Mouse (Mus musculus) kidney, postnatal 14 days (tissue): ENCODE measurements around the gene Chga.

Source experiments
- DNase-seq: peaks from one replicate; pipeline ENCODE4 v3.0.0; 2022; ENCODE audit warnings: mixed read lengths

The Chga gene

DNA sequence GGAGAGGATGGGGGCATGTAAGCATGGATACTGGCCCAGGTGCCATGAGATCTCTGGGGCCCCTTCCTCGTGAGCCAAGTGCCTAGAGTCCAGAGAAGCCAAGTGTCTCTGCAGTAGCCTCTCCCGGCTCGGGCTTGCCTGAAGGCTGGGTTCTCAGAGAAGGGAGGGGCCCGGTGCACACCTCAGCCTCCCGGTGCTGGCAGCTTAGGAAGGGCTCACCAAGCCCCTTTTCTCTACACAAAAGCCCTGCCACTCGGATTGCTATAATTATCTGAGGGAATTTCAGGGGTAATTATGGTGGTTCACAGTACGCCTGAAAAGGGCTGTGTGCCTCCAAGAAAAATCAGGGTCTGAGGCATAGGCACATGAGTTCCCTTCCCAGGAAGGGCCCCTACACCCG, 47.1 kb downstream of the Chga start:
- no peak for DNase-seq

GRCm38 (mm10) chr12:102602255-102603041, 47.7 kb downstream of the Chga start:
- no peak for DNase-seq

GRCm38 (mm10) chr12:102605607-102606006, 50.8 kb downstream of the Chga start:
- no peak for DNase-seq

DNA sequence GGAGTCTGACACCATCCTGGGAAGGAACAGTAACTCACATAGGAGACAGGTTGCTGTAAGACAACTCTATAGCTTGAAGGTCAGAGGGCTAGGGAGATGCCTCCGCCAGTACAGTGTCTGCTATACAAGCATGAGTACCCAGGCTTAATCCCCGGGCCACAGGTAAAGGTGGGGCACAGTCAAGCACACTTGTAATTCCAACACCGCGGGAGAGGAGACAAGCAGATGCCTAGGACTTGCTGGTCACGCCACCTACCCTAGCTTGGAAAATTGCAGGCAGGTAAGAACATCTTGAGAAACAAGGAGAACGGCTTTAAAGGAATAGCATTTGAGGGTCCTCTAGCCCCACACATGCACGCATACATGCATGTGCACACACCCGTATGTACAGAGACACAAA, 52.3 kb downstream of the Chga start:
- DNase-seq, result no peak

DNA sequence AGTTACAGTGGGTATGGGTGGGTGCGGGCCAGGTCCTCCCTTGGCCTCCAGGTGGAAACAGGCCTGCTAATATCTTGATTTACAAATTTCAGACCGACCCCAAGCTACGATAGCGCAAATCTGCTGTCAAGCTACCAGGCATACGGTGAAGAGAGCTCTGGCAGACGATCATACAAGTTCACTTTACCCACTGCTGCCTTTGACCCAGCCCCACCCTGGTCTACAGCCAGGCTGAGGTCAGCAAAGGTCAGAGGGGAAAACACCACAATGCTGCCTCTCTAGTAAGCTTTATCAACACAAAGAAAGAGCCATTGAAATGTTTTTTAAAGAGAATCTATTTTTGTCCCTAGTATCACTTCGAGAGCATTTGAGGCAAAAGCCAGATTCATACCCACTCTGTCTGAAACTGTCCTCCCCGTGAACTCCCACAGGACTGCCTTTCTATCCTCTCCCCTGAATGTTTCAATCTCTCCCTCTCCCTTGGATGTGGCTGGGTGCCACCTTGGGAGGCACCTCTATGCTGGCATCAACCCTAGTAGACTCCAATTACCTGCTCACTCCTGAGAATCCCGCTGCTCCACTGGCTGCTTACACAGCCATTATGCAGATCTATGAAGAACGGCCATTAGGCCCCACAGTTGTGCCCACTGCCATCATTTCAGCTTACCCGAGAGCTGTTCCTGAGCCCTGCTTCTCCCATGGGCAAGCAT, 53.2 kb downstream of the Chga start:
- no peak for DNase-seq

GRCm38 (mm10) chr12:102610927-102611326, 56.2 kb downstream of the Chga start:
- DNase-seq, result no peak

GRCm38 (mm10) chr12:102612431-102612830, 57.7 kb downstream of the Chga start:
- no peak for DNase-seq

GRCm38 (mm10) chr12:102613411-102613810, 58.6 kb downstream of the Chga start:
- DNase-seq, result no peak
